Mouse (Mus musculus): ENCODE data around the gene Cabp2.
"Not testable (repeated sequence)": the region's sequence is repeated elsewhere in the genome, so short reads cannot be mapped to it uniquely, and the experiment has no call there.

Cabp2 gene

DNA sequence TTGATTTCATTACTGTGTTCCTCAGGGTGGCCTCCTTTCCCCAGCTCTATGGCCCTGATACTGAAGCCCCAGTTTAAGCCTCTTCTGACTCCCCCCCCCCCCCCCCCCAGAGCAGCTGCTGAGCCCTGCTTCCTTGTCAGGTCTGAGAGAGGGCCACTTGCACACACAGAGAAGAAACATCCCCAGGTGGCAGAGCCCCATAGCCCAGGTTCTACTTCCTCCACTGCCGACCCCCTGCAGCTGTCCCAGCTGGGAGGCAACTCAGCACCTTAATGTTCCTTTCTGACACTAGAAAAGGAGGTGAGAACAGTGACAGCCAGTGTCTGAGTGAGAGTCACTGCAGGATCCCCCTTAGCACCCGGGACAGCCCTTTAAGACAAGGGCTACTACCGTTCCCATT is 22.4 kb downstream of the Cabp2 start:
- no peak for DNase-seq

DNA sequence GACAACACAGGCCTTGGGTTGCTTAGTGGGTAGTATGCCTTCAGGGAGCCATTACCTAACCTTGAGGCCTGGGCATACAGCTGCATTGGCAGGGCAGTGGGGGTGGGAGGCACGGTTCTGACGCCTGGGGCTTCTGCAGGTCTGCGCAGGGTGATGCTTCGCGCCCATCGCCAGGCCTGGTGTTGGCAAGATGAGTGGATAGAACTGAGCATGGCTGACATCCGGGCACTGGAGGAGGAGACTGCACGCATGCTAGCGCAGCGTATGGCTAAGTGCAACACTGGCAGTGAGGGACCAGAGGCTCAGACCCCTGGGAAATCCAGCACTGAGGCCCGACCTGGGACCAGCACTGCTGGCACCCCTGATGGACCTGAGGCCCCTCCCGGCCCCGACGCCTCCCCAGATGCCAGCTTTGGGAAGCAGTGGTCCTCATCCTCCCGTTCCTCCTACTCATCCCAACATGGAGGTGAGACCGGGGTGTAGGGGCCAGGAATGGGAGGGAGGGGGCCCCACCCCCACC is 23.4 kb downstream of the Cabp2 start:
- DNase-seq = no peak

DNA sequence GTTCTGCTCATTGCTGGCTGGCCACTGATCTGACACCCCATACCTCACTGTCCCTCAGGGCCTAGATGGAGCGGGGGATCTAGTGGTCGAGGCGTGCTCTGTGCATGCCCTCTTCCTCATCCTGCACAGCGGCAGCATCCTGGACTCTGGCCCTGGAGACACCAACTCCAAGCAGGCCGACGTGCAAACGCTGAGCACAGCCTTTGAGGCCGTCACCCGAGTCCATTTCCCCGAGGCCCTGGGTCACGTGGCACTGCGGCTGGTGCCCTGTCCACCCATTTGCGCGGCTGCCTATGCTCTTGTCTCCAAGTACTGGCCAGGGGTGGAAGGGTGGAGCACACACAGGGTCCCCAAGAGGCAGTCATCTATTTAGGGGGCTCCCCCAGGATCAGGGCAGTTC is 25.3 kb downstream of the Cabp2 start:
- DNase-seq = no peak

DNA sequence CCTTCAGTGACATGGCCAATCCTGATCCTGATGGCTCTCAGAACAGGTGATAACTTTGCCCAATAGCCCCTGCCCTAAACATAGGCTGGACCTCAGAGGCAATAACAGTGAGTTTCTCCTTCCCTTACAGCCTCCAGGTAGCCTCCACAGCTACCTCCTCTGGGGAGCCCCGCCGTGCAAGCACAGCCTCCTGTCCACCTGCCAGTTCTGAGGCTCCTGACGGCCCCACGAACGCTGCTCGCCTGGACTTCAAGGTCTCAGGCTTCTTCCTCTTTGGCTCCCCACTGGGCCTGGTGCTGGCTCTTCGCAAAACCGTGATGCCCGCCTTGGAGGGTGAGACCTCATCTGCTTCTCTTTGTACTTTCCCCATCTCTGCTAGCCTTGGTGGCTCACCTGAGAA is 27.2 kb downstream of the Cabp2 start:
- DNase-seq = no peak

DNA sequence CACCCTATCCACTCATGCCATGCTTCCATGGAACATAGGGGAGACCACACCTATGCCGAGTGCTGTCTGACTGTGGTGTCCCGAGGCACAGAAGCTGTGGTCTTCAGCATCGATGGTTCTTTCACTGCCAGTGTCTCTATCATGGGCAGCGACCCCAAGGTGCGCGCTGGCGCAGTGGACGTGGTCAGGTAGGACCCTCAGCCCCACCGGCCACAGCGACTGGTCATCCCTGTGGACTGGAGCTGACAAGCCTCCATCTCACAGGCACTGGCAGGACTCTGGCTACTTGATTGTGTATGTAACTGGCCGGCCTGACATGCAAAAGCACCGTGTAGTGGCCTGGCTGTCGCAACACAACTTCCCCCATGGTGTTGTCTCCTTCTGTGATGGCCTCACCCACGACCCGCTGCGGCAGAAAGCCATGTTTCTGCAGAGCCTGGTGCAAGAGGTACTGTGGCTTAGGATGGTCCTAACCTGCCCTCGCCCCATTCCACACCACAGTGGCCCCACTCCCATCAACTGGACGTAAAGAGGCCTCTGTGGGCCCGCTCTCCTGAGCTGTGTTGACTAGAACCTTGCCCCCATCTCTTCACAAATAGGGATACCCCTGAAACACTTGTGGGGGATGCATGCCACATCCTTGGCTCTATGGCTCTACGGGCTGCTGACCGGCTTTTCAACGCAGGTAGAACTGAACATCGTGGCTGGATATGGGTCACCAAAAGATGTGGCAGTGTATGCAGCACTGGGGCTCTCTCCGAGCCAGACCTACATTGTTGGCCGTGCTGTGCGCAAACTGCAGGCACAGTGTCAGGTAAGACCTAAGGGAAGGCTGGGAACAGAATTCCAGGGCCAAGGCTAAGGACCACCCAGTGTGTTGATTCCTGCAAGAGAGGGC is 30.9 kb downstream of the Cabp2 start:
- DNase-seq = no peak

DNA sequence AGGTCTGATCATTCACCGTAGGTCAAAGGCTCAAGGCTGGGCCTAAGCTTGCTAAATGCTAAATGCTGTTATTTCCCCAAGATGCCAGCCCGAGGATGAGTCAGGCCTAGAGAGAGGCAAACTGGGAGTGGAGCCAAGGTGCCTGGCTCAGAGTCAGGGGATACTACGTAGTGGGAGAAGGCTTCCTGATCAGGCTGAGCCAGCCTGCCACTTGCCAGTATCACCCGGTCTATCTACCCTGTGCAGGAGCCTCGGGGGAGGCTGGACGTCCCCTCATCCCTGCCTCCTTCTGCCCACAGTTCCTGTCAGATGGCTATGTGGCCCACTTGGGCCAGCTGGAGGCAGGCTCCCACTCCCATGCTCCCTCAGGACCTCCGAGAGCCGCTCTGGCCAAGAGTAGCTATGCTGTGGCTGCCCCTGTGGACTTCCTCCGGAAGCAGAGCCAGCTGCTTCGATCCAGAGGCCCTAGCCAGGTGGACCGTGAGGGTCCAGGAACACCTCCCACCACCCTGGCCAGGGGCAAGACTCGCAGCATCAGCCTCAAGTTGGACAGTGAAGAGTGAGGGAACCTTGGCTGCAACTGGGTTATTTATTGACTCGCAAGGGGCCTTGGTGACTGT is 31.9 kb downstream of the Cabp2 start:
- peak; percentile 36 to 51 for DNase-seq

DNA sequence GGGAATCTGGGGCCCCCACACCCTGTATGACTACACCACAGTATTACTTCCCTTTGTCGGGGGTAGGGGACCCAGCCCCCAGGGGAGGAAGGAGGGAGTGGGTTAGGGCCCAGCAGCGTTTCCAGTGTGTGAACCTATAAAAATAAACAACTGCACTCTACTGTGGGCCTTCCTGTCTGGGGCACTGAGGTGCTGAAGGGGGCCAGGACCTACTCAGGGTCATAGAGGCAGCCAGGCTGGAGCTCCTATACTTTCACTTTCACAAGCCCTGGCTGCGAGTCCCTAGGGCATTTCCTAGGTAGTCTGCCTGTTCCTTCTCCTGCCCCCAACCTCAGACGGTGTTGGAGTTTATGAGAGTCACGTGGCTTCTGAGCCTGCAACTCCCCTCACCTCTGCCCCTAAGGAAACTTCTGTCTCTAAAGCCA is 32.4 kb downstream of the Cabp2 start:
- peak; percentile 57 to 70 for DNase-seq

DNA sequence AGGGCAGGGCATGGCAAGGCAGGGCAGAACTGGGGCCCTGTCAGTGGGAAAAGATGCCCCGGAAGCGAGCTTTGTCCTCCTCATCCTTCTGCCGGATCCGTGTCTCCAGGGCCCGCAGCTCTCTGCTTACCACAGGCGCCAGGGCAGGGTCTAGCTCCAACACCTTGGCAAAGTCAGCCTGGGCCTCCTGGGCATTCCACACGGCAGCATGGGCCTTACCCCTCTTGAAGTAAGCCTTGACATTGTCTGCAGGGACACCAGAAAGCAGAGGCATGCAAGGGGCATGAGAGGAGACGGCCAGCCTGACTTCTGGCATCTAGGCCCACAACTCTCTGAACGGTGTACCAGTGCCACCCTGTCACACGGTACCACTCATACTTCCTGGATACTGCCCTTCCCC is 33.2 kb downstream of the Cabp2 start:
- DNase-seq = no peak

DNA sequence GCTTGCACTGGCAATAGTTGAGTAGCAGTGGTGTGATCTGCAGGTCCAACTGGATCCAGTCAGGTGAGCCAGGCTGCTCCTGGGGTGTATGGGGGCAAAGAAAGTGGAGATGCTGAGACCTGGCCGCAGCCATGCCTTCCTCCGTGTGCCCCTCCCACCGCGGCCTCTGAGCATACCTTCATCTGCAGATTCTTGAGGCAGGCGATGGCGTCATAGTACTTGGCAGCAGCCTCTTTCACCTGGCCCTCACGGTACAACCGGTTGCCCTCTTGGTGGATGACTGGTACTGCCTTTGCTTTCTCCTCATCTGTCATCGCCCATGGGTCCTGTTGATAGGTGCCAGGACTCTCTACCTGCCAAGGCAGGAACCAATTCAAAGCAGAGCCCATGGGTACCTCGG is 33.8 kb downstream of the Cabp2 start:
- DNase-seq = no peak

DNA sequence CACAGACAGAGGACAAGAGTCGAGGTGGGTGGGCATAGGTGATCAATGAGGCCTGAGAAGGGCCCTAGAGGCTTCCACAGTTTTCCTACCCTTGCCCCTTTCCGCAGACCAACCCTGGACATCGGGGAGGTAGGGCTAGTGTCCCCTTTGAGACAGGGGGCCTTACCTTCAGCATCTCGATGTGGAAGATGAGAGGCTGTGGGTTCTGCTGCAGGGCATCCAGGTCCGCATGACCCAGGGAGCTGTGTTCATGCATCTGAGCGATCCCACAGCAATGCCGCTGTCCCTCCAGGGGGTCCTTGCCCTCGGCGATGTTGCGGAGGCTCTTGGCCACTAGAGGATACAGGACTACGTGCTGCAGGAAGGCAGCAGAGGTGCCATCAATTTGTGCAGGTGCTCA is 34.4 kb downstream of the Cabp2 start:
- no peak for DNase-seq

DNA sequence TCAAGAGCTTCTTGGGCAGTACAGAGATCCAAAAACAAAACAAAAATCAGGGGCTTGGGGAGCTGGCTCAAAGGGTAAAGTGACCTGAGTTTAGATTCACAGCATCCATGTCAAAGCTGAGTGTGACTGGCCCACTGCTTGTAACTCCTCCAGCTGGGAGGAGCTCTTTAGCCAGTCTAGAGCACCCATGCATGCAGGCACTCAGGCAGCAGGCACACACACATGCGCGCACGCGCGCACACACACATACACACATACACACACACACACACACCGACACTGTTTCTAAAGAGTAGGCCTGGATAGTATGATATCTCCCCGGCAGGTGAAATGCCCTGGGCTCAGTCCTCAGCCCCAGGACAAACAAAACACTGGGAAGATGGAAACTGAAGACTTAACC is 35.6 kb downstream of the Cabp2 start:
- no peak for DNase-seq

DNA sequence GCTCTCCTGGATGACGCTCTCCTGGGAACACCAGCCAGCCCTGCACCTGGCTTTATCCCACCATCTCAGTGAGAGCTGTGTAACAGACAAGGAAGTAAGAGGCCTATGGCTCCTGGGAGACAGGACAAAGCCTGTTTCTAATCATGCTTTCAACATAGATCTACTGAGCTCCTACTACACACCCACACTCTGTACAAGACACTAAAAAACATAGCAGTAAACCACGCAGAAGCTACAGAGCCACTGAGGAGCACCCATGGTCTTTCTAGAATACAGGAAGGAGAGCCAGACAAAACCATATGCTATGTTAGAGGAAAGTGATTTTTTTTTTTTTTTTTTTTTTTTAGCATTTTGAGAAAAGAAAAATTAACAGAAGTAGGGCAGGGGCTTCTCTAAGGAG is 37.0 kb downstream of the Cabp2 start:
- no peak for DNase-seq

DNA sequence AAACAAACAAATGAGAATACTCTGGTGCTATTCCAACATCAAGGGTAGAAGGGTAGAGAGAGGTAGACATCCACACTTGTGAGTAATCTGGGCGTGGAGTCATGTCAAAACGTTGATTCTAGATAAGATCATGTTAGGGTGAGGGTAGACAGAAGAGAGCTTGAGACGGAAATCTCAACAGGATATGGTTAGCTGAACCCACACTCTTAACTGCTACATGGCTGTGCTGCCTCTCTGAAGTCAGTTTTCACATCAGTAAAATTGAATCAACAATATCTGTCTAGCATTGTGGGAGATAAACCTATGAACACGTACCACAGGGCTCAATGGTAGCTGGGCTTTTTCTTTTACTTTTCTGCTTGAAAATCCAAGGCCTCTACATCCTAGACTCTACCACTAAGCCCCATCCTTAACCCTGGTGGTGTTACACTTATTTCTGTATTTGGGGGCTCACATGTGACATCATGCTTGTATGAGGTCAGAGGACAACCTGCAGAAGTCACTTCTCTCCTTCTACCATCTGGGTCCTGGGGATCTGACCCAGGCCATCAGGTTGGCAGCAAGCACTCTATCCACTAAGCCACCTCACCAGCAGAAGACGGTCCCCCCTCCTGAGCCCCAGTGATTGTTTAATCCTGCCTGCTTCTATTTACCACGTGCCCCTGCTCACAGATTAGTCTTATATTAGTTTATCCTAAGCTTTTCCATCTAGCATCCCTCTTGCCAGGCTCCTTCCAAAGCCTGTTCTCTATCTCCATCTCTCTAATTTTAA is 38.5 kb downstream of the Cabp2 start:
- no peak for DNase-seq

DNA sequence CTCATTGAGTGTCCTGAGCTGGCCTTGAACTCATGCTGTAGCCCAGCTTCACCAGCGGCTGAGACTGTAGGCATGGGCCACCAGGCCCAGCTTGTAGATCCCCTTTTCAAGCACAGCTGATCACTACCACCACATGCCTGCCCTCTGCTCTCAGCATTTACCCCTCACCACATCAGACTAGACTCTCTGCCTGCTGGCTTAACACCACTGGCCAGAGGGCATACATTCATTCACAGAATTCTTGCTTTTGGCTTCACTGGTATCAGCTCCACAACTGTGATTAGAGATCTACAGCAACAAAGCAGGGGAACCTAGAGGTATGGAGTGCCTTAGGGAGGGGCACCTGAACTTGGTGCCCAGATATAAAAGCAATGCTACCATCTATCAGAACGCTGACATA is 39.1 kb downstream of the Cabp2 start:
- DNase-seq = no peak

DNA sequence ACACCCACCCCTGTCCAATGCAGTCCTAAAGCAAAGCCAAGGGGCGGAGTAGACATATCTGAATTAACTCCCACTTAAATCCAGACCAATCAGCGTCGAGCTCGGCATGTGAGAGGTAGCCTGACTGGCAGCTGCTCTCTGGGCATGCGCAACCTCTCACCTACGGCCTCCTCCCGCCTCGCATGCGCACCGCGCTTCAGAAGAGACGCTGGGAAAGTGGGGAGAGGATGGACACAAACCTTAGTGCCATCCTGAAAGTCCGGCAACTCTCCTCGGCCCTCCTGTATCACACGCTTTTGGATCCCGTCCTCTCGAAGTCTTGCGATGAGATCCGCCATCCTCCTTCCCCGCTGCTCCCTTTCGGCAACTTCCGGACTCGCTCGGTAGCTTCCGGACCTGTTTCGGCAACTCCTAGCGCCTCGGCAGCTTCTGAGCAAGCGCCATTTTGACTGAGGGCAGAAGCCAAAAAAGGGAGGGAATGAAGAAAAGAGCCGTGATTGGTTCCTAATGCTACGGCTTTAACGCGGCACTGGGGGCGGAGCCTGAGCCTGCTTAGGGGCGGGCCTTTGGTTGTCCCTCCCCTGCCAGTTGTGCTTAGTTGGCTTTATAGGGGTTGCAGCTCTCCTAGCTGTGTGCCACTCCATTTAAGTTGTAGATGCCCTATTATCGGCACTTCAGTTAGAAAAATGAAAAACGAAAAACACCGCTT is 39.9 kb downstream of the Cabp2 start:
- peak; percentile 96 to 98 for DNase-seq

DNA sequence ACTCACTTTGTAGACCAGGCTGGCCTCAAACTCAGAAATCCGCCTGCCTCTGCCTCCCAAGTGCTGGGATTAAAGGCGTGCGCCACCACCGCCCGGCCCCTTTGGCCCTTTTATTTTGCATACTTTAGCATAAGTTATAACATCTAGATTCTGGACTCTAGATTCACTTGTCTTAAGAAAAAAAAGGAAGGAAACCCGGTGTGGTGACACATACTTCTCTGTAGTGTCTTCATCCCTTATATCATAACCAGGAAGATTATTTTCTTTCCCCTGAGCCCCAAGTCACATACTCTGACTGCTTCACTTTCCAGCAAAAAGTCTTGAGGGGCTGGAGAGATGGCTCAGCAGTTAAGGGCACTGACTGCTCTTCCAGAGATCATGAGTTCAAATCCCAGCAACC is 40.5 kb downstream of the Cabp2 start:
- DNase-seq = not testable (repeated sequence)

DNA sequence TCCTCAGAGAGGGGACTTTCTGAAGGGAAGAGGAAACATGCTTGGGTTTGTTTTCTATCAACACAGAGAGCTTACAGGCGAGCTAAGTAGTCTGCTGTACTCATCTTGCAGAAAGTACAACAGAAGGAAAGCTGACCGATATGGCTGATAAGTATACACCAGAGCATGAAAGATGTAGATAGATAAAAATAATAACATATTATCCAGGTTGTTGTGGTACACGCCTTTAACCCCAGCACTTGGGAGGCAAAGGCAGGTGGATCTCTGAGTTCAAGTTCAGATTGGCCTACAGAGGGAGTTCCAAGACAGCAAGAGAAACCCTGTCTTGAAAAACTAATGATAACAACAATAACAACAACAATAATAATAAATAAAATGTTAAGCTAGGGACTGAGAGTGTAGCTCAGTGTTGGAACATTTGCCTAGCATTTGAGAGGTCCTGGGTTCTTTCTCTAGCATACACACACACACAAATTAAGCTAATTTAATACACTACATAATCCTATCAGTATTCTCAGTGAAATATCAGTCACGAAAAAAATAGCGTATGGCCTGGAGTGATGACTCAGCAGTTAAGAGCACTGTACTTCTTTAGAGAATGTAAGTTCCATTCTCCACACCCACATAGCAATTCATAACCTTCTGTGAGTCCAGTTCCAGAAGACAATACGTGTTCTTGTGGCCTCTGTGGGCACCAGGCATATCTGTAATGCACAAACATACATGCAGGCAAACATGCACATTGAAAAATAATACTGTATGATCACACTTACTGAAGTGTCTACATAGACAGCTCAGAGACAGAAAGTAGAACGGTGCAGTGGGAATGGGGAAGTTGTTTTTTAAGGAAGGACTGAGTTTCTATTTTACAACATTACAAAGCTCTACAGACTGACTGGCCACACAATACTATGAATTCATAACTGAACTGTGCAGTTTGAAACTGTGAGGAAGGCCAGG is 41.3 kb downstream of the Cabp2 start:
- DNase-seq = no peak

DNA sequence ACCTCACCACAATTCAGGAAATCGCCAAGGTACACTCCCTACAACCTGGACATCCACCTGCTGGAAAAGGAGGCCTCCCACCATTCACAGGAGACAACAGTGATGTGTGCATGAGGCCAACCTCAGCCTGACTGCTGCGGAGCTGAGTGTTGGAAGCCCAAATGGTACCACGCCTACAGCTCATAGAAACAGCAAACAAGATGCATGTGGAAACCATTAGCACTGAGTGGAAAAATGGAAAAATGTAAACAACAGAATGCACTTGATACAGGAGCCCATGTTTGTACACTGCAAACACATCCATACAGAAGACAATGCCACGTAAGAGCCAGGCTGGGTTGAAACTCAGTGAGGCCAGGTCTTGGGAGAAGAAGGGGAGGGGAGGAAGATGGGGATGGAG is 43.1 kb downstream of the Cabp2 start:
- no peak for DNase-seq

DNA sequence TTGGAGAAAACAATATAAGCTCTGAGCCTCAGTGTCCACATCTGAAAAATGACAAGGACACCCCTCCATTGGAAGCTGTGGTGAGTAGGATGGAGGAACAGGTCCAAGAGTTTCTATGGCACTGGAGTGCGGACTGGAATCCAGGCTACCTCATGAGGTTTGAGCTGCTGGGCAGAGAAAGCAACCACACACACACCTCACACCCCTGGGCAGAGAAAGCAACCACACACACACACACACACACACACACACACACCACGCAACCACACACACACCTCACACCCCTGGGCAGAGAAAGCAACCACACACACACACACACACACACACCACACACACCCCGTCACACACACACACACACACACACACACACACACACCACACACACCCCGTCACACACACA is 43.9 kb downstream of the Cabp2 start:
- not testable (repeated sequence) for DNase-seq

DNA sequence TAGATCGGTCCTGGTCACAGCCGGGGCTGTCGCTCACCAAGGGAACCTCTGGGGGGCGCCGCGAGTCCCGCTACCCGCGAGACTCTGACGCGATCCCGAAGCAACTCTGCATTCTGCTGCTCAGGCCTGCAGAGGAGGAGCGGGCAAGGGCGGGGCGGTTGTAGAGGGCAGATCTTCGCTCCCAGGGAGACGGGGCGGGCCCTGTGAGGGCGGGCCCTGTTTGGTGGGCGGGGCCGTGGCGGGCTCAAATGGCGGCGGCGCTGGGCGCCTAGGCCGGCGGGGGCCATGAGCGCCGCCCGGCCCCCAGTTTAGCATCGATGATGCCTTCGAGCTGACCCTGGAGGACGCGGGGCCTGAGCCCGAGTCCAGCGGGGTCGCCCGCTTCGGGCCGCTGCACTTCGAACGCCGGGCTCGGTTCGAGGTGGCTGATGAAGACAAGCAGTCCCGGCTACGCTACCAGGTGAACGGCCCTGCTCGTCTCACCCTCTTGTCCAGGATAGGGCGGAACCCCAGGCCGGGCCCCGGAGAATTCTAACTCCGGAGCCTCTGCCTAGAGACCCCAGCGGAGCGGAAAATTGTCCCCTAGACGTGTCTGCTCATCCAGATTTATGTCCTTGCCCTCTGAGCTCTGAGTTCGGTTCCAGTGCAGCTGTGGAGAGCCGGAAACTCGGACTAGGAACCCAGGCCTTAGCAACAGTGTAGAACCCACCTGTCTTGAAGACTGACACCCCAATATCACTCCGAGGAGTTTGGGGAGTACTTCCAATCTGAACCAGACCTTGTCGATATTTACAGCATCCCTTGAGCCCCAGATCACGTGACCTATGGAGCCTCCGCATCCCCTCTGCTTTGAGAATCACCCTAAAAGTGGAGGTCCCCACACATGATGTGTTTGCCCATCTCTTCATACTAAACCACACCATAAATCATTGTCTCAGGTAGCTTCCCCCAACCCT is 44.6 kb downstream of the Cabp2 start, which contains the start of gene Aip:
TSS of gene Aip (minus strand) at position 118 of the 956 bp plus-strand sequence.
- peak; percentile 98 to 99 for DNase-seq

Measured in spleen, adult 18-20 months (tissue).